ENCODE assay signal across 8 mouse cellular contexts in genomic region chr15:88036146-88037000, GRCm38 (mm10).
DNase-seq lines count a peak whose midpoint lies in the region; ATAC-seq and TF ChIP-seq lines count a peak whose summit lies in the region.

No protein-coding gene starts in this region.

- TF ChIP-seq CTCF in intestine, postnatal 0 days (IDR thresholded peaks at IDR 0.05; ENCODE audit: low read depth), result no peak

- no peak overlapping the region for H3K9ac ChIP-seq in intestine, embryonic 14.5 days (ENCODE audit: low read length)
- no peak overlapping the region for H3K9ac ChIP-seq in intestine, postnatal 0 days (ENCODE audit: low read depth, low read length)

- H3K27ac ChIP-seq in intestine, embryonic 14.5 days (ENCODE audit: low read depth), result no peak overlapping the region
- no peak overlapping the region for H3K27ac ChIP-seq in intestine, postnatal 0 days (ENCODE audit: low read depth, low read length)
- peak overlapping the region; percentile 40 for H3K27ac ChIP-seq in hindbrain, embryonic 10.5 days
- H3K27ac ChIP-seq in midbrain, embryonic 10.5 days (replicated peaks), result 0 out of 2 replicates have a peak overlapping the region, but pooled peaks have one; percentile 6

- H3K9me3 ChIP-seq in intestine, embryonic 14.5 days (ENCODE audit: control insufficient read depth, low read length), result no peaks in the 10 kb centered on the region
- H3K9me3 ChIP-seq in intestine, postnatal 0 days (ENCODE audit: control insufficient read depth), result no peaks in the 10 kb centered on the region
- H3K9me3 ChIP-seq in hindbrain, embryonic 10.5 days, result no peaks in the 10 kb centered on the region
- H3K9me3 ChIP-seq in midbrain, embryonic 10.5 days (replicated peaks), result no peaks in the 10 kb centered on the region

- no peaks in the 10 kb centered on the region for H3K36me3 ChIP-seq in intestine, embryonic 14.5 days (ENCODE audit: control insufficient read depth, insufficient read depth, low read length)
- H3K36me3 ChIP-seq in intestine, postnatal 0 days (ENCODE audit: control insufficient read depth, insufficient read depth), result no peaks in the 10 kb centered on the region
- no peaks in the 10 kb centered on the region for H3K36me3 ChIP-seq in hindbrain, embryonic 10.5 days
- no peaks in the 10 kb centered on the region for H3K36me3 ChIP-seq in midbrain, embryonic 10.5 days

- ATAC-seq in intestine, embryonic 14.5 days (replicated peaks; ENCODE audit: low FRiP score, low TSS enrichment, low read depth), result no peak
- ATAC-seq in intestine, postnatal 0 days, result no peak
- no peak for ATAC-seq in erythroblast, adult 5-6 weeks (replicated peaks; ENCODE audit: low FRiP score, poor library complexity, severe bottlenecking)

- WGBS in intestine, embryonic 14.5 days, result 38% methylated on average over 22 of the region's 22 CpGs
- WGBS in intestine, postnatal 0 days, result 47% methylated on average over 22 of the region's 22 CpGs
- WGBS in hindbrain, embryonic 10.5 days, result 69% methylated on average over 22 of the region's 22 CpGs
- 79% methylated on average over 22 of the region's 22 CpGs for WGBS in midbrain, embryonic 10.5 days

- no peak overlapping the region for H3K4me3 ChIP-seq in intestine, embryonic 14.5 days (ENCODE audit: low read depth, low read length)
- no peak overlapping the region for H3K4me3 ChIP-seq in intestine, postnatal 0 days (ENCODE audit: low read depth, low read length)
- no peak overlapping the region for H3K4me3 ChIP-seq in hindbrain, embryonic 10.5 days
- no peak overlapping the region for H3K4me3 ChIP-seq in midbrain, embryonic 10.5 days

- no peaks in the 10 kb centered on the region for H3K4me1 ChIP-seq in intestine, embryonic 14.5 days (replicated peaks; ENCODE audit: control insufficient read depth, insufficient read depth, low read length)
- no peaks in the 10 kb centered on the region for H3K4me1 ChIP-seq in intestine, postnatal 0 days (replicated peaks; ENCODE audit: control insufficient read depth, insufficient read depth, low read length)
- peaks cover 21% of the 10 kb centered on the region for H3K4me1 ChIP-seq in hindbrain, embryonic 10.5 days (replicated peaks)
- H3K4me1 ChIP-seq in midbrain, embryonic 10.5 days, result peaks cover 13% of the 10 kb centered on the region

- peak; percentile 54 for DNase-seq in intestine, embryonic 14.5 days (ENCODE audit: low spot score)
- peak; percentile 37 for DNase-seq in brain, adult 2 months (ENCODE audit: low read depth, low spot score)
- peak; percentile 56 for DNase-seq in hindbrain, embryonic 10.5 days (ENCODE audit: low spot score)
- no peak for DNase-seq in midbrain, embryonic 10.5 days (ENCODE audit: low spot score)
- no peak for DNase-seq in thymus, postnatal 4 days
- DNase-seq in yolk sac, embryonic 10.5 days (ENCODE audit: low spot score), result no peak

- H3K27me3 ChIP-seq in intestine, embryonic 14.5 days (replicated peaks; ENCODE audit: control insufficient read depth, insufficient read depth, low read length), result no peaks in the 10 kb centered on the region
- no peaks in the 10 kb centered on the region for H3K27me3 ChIP-seq in intestine, postnatal 0 days (replicated peaks; ENCODE audit: control insufficient read depth, insufficient read depth, low read length)
- H3K27me3 ChIP-seq in hindbrain, embryonic 10.5 days (ENCODE audit: insufficient read depth, poor library complexity, severe bottlenecking), result peaks cover 7% of the 10 kb centered on the region; the same call in 1 of the 2 replicates
- no peaks in the 10 kb centered on the region for H3K27me3 ChIP-seq in midbrain, embryonic 10.5 days (ENCODE audit: low read depth, poor library complexity, severe bottlenecking)

- H3K4me2 ChIP-seq in intestine, embryonic 14.5 days (ENCODE audit: low read length), result no peak overlapping the region
- no peak overlapping the region for H3K4me2 ChIP-seq in intestine, postnatal 0 days (replicated peaks; ENCODE audit: low read depth)

Comparison
In these comparisons a context has a peak if more than half of its experiments do, and no peak if none do; other contexts are left out.
1. DNase-seq: peak in intestine, embryonic 14.5 days (single experiment), brain, adult 2 months (single experiment) and hindbrain, embryonic 10.5 days (single experiment); none in midbrain, embryonic 10.5 days (single experiment), thymus, postnatal 4 days (single experiment) and yolk sac, embryonic 10.5 days (single experiment).
2. H3K27ac ChIP-seq: peak in hindbrain, embryonic 10.5 days (single experiment) and midbrain, embryonic 10.5 days (single experiment); none in intestine, embryonic 14.5 days (single experiment) and intestine, postnatal 0 days (single experiment).